Mouse (Mus musculus) kidney, adult 9 months (tissue): ENCODE measurements around the gene Bpifb3.

ENCODE experiments used
- DNase-seq: peaks from one replicate; pipeline ENCODE4 v3.0.0; 2022

Gene Bpifb3

GRCm38 (mm10) chr2:153917930-153918329 is at the start of gene Bpifb3:
Bpifb3 (plus strand) TSS chr2:153918230.
- no peak for DNase-seq

- no peak for DNase-seq
These were observed 47.0 kb upstream of the Bpifb3 start, which contains the start of gene Sun5 for GRCm38 (mm10) chr2:153870984-153871383. Sun5 (minus strand) TSS chr2:153871084.

GRCm38 (mm10) chr2:153874745-153875144 is 43.3 kb upstream of the Bpifb3 start, which contains the start of gene Bpifb2:
Bpifb2 (plus strand) TSS chr2:153875045.
- no peak for DNase-seq

- DNase-seq, result no peak
These were observed 18.9 kb upstream of the Bpifb3 start for GRCm38 (mm10) chr2:153899111-153899510.

GRCm38 (mm10) chr2:153900088-153900487 is 17.9 kb upstream of the Bpifb3 start, which contains the start of gene Bpifb6:
Bpifb6 (plus strand) TSS chr2:153900388.
- no peak for DNase-seq

GRCm38 (mm10) chr2:153902726-153903125 is 15.3 kb upstream of the Bpifb3 start:
- no peak for DNase-seq

- DNase-seq, result no peak
These were observed 11.4 kb upstream of the Bpifb3 start for GRCm38 (mm10) chr2:153906626-153907025.

GRCm38 (mm10) chr2:153914151-153914550 is 3.9 kb upstream of the Bpifb3 start:
- DNase-seq, result no peak

GRCm38 (mm10) chr2:153921246-153921645 is 3.2 kb downstream of the Bpifb3 start:
- DNase-seq, result no peak

- peak; percentile 43 for DNase-seq
These were observed 11.9 kb downstream of the Bpifb3 start for GRCm38 (mm10) chr2:153929871-153930413.

- no peak for DNase-seq
These were observed 13.1 kb downstream of the Bpifb3 start for GRCm38 (mm10) chr2:153931125-153931524.

GRCm38 (mm10) chr2:153933311-153933710 is 15.3 kb downstream of the Bpifb3 start:
- DNase-seq, result no peak

GRCm38 (mm10) chr2:153935348-153935747 is 17.3 kb downstream of the Bpifb3 start:
- DNase-seq, result no peak

GRCm38 (mm10) chr2:153937843-153938242 is 19.8 kb downstream of the Bpifb3 start, which contains the start of gene Bpifb4:
Bpifb4 (plus strand) TSS chr2:153938212.
- DNase-seq, result no peak

- DNase-seq, result peak; percentile 49
These were observed 25.5 kb downstream of the Bpifb3 start for GRCm38 (mm10) chr2:153943537-153943936.

GRCm38 (mm10) chr2:153944567-153944966 is 26.5 kb downstream of the Bpifb3 start:
- DNase-seq, result no peak

- peak; percentile 60 for DNase-seq
These were observed 34.9 kb downstream of the Bpifb3 start for GRCm38 (mm10) chr2:153952897-153953296.

- peak; percentile 25 for DNase-seq
These were observed 35.8 kb downstream of the Bpifb3 start for GRCm38 (mm10) chr2:153953836-153954235.

GRCm38 (mm10) chr2:153962821-153963331 is 44.8 kb downstream of the Bpifb3 start:
- no peak for DNase-seq

GRCm38 (mm10) chr2:153963334-153963733 is 45.3 kb downstream of the Bpifb3 start:
- DNase-seq, result no peak

GRCm38 (mm10) chr2:153970221-153970620 is 52.2 kb downstream of the Bpifb3 start:
- no peak for DNase-seq

GRCm38 (mm10) chr2:153974582-153974981 is 56.6 kb downstream of the Bpifb3 start, which contains the start of gene Bpifa6:
Bpifa6 (plus strand) TSS chr2:153974945.
- no peak for DNase-seq
